Mouse (Mus musculus): Measurements from ENCODE around the gene Atg101. TPM values are rescaled to one million over a fixed set of nuclear protein-coding genes. Genes with fewer than 3 reads are reported as not detected.

The Atg101 gene
- polyA plus RNA-seq, 1 experiment from 2014 or later: 75.0 TPM

DNA sequence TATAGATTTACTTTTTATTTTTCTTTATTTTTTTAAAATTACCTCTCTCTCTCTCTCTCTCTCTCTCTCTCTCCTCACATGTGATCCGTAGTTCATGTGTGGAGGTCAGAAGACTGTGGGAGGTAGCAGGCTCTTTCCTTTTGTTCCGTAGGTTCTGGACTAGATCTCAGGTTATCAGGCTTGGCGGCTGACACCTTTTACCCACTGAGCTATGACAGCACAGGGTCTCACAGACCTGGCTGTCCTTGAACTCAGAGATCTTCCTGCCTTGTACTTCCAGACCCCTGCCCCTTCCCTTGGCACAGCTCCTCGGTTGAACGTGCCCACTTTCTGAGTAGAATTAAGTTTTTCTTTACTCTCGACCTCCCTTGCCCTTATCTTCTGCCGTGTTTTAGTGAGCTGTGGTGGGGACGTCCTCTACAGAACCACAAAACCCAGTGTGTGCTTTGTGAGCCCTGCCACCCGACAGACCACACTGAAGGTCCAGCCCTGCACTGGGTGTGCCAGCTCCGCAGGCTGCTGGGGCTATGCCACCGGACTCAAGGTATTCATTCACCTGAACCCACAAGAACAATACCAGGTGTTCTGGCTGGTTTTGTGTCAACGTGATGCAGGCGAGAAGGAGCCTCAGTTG is 32.3 kb downstream of the Atg101 start:
- Histone ChIP-seq H3K27me3 (ENCODE audit: control insufficient read depth, insufficient read depth, low read depth, low read length) (no peaks in the 10 kb centered on the region), H3K4me2 (ENCODE audit: low read depth, low read length) (peak overlapping the region; percentile 68), H3K9ac (ENCODE audit: low read length) (peak overlapping the region; percentile 46; the same call in 1 of the 2 replicates), H3K27ac (ENCODE audit: low read length) (no peak overlapping the region), H3K4me3 (ENCODE audit: low read length) (peak overlapping the region; percentile 45), H3K9me3 (ENCODE audit: control insufficient read depth, low read length) (no peaks in the 10 kb centered on the region), H3K36me3 (ENCODE audit: control insufficient read depth, insufficient read depth, low read length) (no peaks in the 10 kb centered on the region), H3K4me1 (replicated peaks; ENCODE audit: control insufficient read depth, insufficient read depth, low read length) (peaks cover 9% of the 10 kb centered on the region; the same call in 1 of the 2 replicates)
- WGBS: 52% methylated on average over 13 of the region's 13 CpGs
- ATAC-seq (ENCODE audit: low read depth): peak; percentile 10; the same call in 1 of the 2 replicates

DNA sequence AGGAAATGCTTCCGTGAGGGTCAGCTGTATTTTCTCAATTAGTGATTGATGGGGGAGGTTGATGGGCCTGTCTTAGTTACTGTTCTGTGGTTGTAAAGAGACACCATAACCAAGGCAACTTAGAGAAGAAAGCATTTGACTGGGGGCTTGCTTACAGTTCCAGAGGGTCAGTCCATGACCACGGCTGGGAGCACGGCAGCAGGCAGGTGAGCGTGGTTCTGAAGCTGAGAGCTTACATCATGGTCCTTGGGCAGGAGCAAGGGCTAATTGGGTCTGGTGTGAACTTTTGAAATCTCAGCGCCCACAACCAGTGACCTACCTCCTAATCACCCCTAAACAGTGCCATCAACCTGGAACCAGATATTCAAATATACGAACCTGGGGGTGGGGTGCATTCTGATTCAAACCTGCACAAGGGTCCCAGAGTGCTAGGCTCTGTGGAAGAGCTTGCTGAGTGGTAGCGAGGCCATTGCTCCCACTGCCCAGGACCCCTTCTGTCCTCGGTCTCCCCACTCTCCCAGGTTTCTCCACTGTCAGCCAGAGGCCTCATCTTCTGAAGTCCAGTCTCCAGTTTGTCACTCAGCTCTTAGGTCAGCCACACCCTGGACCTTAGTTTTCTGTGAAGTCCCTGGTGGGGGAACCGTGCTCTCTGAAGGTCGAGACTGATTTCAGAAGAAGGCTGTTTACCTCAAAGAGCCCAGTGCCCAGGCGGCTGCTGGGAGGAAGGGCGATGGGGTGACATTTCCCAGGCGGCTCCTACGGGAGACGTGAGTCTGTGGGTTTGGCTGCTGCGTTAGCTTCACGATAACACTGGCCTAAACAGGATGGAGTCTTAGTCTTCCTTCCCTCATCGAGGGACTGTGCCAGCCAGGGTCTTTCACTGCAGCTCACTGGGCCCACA is 33.1 kb downstream of the Atg101 start:
- H3K9ac ChIP-seq (ENCODE audit: low read length): no peak overlapping the region
- H3K4me1 ChIP-seq (replicated peaks; ENCODE audit: control insufficient read depth, insufficient read depth, low read length): peaks cover 9% of the 10 kb centered on the region; the same call in 1 of the 2 replicates
- H3K4me3 ChIP-seq (ENCODE audit: low read length): no peak overlapping the region
- no peak for ATAC-seq (ENCODE audit: low read depth)
- 58% methylated on average over 18 of the region's 18 CpGs for WGBS
- H3K36me3 ChIP-seq (ENCODE audit: control insufficient read depth, insufficient read depth, low read length): no peaks in the 10 kb centered on the region
- no peak overlapping the region for H3K27ac ChIP-seq (ENCODE audit: low read length)
- H3K9me3 ChIP-seq (ENCODE audit: control insufficient read depth, low read length): no peaks in the 10 kb centered on the region
- H3K4me2 ChIP-seq (ENCODE audit: low read depth, low read length): no peak overlapping the region
- no peaks in the 10 kb centered on the region for H3K27me3 ChIP-seq (ENCODE audit: control insufficient read depth, insufficient read depth, low read depth, low read length)

DNA sequence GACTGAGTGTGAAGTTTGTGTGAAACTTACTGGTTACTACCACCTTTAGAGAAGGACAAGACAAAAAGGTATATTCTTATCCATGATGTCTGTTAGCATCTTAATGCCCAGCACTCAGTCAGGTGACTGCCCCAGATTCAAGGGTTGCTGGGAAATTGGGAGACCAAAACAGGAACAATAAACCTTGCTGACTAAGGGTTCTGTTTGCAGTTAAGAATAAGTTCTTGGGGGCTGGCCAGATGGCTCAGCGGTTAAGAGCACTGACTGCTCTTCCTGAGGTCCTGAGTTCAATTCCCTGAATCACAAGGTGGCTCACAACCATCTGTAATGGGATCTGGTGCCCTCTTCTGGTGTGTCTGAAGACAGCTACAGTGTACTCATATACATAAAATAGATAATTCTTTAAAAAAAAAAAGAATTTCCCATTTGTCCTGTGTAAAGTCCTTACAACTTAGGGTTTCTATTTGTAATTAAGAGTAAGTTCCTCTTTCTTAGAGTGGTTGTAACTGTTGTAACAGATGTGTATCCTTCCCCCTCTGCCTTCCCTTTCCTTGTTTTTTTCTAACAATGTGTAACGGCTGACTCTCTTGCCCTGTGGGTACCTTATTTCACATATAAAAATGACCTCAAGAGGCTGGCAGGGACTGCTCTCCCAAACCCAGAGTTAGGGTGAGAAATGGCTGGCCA is 33.9 kb downstream of the Atg101 start:
- Histone ChIP-seq H3K9me3 (ENCODE audit: control insufficient read depth, low read length) (no peaks in the 10 kb centered on the region), H3K4me3 (ENCODE audit: low read length) (no peak overlapping the region), H3K27me3 (ENCODE audit: control insufficient read depth, insufficient read depth, low read depth, low read length) (no peaks in the 10 kb centered on the region), H3K9ac (ENCODE audit: low read length) (no peak overlapping the region), H3K4me1 (replicated peaks; ENCODE audit: control insufficient read depth, insufficient read depth, low read length) (peaks cover 9% of the 10 kb centered on the region; the same call in 1 of the 2 replicates), H3K27ac (ENCODE audit: low read length) (no peak overlapping the region), H3K36me3 (ENCODE audit: control insufficient read depth, insufficient read depth, low read length) (no peaks in the 10 kb centered on the region), H3K4me2 (ENCODE audit: low read depth, low read length) (no peak overlapping the region)
- WGBS: 75% methylated on average over 2 of the region's 2 CpGs
- ATAC-seq (ENCODE audit: low read depth): no peak

DNA sequence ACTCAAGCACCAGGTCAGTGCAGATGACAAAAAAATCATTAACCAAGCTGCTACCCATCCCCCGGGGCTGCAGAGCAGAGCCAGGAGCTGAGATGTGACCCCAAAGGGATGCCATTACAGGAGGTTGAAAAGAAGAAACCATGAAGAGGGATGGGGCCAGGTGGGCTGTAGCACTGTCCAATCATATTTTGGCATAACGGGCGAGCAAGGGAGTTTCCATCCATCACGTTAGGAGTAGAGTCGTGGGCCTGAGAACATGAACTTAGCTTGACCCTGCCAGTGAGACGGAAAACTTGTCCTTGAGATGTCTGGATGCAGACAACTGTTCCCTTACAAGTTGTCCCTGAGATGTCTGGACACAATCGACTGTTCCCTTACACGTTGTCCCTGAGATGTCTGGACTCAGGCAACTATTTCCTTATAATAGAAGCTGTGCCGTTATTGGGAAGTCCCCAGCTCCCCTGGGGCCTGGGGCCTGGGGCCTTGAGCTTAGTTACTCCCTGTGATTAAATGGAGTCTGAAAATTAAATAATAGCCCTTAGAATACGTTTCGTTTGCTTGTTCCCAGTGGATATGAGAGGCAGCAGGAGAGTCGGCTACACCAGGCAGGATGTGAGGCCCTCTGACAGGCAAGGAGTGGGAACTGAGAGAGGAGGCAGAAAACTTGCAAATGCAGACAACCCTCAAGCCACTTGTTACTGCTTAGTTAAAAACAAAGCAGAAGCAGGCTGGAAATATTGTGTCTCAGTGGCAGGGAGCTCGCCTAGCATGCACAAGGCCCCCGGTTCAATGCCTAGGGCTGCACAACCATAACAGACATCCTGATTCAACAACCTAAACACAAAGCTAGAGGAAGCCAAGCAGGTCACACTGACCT is 35.1 kb downstream of the Atg101 start:
- H3K4me3 ChIP-seq (ENCODE audit: low read length): no peak overlapping the region
- no peaks in the 10 kb centered on the region for H3K9me3 ChIP-seq (ENCODE audit: control insufficient read depth, low read length)
- H3K27me3 ChIP-seq (ENCODE audit: control insufficient read depth, insufficient read depth, low read depth, low read length): no peaks in the 10 kb centered on the region
- 43% methylated on average over 14 of the region's 14 CpGs for WGBS
- no peak overlapping the region for H3K9ac ChIP-seq (ENCODE audit: low read length)
- no peak overlapping the region for H3K27ac ChIP-seq (ENCODE audit: low read length)
- no peaks in the 10 kb centered on the region for H3K36me3 ChIP-seq (ENCODE audit: control insufficient read depth, insufficient read depth, low read length)
- no peak overlapping the region for H3K4me2 ChIP-seq (ENCODE audit: low read depth, low read length)
- peaks cover 9% of the 10 kb centered on the region; the same call in 1 of the 2 replicates for H3K4me1 ChIP-seq (replicated peaks; ENCODE audit: control insufficient read depth, insufficient read depth, low read length)
- ATAC-seq (ENCODE audit: low read depth): no peak

DNA sequence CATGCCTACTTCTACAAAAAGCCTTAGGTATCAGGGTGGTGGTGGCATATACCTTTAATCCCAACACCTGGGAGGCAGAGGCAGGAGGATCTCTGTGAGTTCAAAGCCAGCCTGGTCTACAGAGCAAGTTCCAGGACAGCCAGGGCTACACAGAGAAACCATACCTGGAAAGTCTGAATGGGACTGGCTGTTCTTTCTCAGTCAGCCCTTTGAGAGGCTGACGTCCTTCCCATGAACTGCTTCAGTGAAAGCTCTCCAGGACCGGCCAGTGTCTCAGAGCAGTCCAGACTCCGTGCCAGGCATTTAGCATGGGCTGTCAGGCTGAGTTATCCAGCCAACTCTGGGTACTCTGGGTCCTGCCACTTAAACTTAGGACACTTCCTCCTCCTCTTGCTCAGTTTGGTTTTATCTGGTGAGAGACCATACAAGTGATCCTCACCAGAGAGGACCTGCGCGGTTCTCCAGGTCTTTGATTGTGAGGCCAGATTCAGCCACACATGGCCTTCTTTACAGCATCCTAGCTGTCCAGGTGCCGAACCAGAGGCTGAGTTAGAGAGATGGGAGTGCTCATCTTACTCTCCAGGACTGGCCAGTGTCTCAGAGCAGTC is 36.0 kb downstream of the Atg101 start:
- no peak overlapping the region for H3K4me3 ChIP-seq (ENCODE audit: low read length)
- ATAC-seq (ENCODE audit: low read depth): no peak
- no peak overlapping the region for H3K4me2 ChIP-seq (ENCODE audit: low read depth, low read length)
- no peaks in the 10 kb centered on the region for H3K9me3 ChIP-seq (ENCODE audit: control insufficient read depth, low read length)
- no peaks in the 10 kb centered on the region for H3K27me3 ChIP-seq (ENCODE audit: control insufficient read depth, insufficient read depth, low read depth, low read length)
- H3K36me3 ChIP-seq (ENCODE audit: control insufficient read depth, insufficient read depth, low read length): no peaks in the 10 kb centered on the region
- peak overlapping the region; percentile 10 for H3K27ac ChIP-seq (ENCODE audit: low read length)
- WGBS: 68% methylated on average over 6 of the region's 6 CpGs
- no peak overlapping the region for H3K9ac ChIP-seq (ENCODE audit: low read length)
- H3K4me1 ChIP-seq (replicated peaks; ENCODE audit: control insufficient read depth, insufficient read depth, low read length): peaks cover 9% of the 10 kb centered on the region; the same call in 1 of the 2 replicates

DNA sequence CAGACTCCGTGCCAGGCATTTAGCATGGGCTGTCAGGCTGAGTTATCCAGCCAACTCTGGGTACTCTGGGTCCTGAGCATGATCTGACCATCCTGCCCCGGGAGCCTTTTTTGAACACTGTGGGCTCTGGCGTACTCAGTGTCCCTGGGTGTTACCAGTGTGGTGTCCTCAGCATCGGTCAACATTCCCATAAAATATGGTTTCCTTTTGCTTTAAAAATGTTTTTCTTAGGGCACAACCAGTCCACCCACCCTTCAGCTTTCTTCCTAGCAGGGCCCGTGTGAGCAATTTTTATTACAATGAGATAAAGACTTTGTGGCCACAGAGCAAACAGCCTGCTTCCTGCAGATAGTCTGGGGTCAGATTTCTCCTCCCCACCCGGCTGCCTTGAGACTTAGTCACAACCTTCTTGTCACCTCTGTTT is 36.6 kb downstream of the Atg101 start:
- no peak overlapping the region for H3K4me2 ChIP-seq (ENCODE audit: low read depth, low read length)
- H3K9ac ChIP-seq (ENCODE audit: low read length): no peak overlapping the region
- peaks cover 9% of the 10 kb centered on the region; the same call in 1 of the 2 replicates for H3K4me1 ChIP-seq (replicated peaks; ENCODE audit: control insufficient read depth, insufficient read depth, low read length)
- H3K27me3 ChIP-seq (ENCODE audit: control insufficient read depth, insufficient read depth, low read depth, low read length): no peaks in the 10 kb centered on the region
- no peaks in the 10 kb centered on the region for H3K36me3 ChIP-seq (ENCODE audit: control insufficient read depth, insufficient read depth, low read length)
- H3K27ac ChIP-seq (ENCODE audit: low read length): peak overlapping the region; percentile 10
- peak; percentile 21; the same call in 1 of the 2 replicates for ATAC-seq (ENCODE audit: low read depth)
- H3K9me3 ChIP-seq (ENCODE audit: control insufficient read depth, low read length): no peaks in the 10 kb centered on the region
- WGBS: 37% methylated on average over 6 of the region's 6 CpGs
- H3K4me3 ChIP-seq (ENCODE audit: low read length): no peak overlapping the region

DNA sequence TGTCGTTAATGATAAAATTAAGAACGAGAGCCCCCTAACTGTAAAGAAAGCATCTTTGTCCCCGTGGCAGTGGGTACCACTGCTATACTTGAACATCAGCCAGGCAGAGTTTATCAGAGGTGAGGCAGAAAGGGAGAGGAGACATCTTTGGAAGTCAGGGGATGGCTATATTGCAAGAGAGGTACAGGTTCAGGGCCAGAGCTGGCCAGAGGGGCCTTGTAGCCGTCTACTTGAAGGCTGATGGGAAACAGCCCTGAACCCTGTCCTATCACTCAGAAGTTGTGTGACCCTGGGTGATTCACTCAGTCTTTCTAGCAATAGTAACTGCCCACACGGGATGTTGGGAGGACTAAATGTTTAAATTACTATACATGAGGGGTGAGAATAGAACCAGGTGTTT is 37.1 kb downstream of the Atg101 start:
- H3K9ac ChIP-seq (ENCODE audit: low read length): no peak overlapping the region
- ATAC-seq (ENCODE audit: low read depth): no peak
- 13% methylated on average over 5 of the region's 5 CpGs for WGBS
- no peaks in the 10 kb centered on the region for H3K36me3 ChIP-seq (ENCODE audit: control insufficient read depth, insufficient read depth, low read length)
- H3K9me3 ChIP-seq (ENCODE audit: control insufficient read depth, low read length): no peaks in the 10 kb centered on the region
- no peaks in the 10 kb centered on the region for H3K27me3 ChIP-seq (ENCODE audit: control insufficient read depth, insufficient read depth, low read depth, low read length)
- H3K4me3 ChIP-seq (ENCODE audit: low read length): no peak overlapping the region
- no peak overlapping the region; the same call in 1 of the 2 replicates for H3K27ac ChIP-seq (ENCODE audit: low read length)
- H3K4me2 ChIP-seq (ENCODE audit: low read depth, low read length): no peak overlapping the region
- peaks cover 9% of the 10 kb centered on the region; the same call in 1 of the 2 replicates for H3K4me1 ChIP-seq (replicated peaks; ENCODE audit: control insufficient read depth, insufficient read depth, low read length)

DNA sequence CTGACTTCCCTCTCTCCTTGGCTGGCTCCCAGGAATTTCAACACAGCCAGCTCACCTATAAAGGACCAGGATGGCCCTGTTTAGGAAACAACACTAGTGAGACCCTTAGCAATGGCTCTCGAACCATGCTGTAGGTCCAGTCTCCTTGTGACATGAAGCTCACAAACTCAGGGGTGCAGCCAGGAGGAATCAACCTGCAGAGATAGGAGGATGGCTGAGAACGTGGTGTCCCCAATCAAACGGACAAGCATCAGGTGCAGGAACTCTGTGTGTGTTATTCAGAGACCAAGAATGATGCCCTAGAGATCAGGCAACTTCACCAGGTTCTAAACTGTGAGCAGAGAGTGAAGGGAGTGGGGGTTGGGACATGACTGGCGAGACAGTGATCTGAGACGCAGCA is 38.0 kb downstream of the Atg101 start:
- Histone ChIP-seq H3K4me3 (ENCODE audit: low read length) (no peak overlapping the region), H3K4me2 (ENCODE audit: low read depth, low read length) (no peak overlapping the region), H3K4me1 (replicated peaks; ENCODE audit: control insufficient read depth, insufficient read depth, low read length) (peaks cover 10% of the 10 kb centered on the region), H3K27me3 (ENCODE audit: control insufficient read depth, insufficient read depth, low read depth, low read length) (no peaks in the 10 kb centered on the region), H3K36me3 (ENCODE audit: control insufficient read depth, insufficient read depth, low read length) (no peaks in the 10 kb centered on the region), H3K27ac (ENCODE audit: low read length) (no peak overlapping the region), H3K9me3 (ENCODE audit: control insufficient read depth, low read length) (no peaks in the 10 kb centered on the region), H3K9ac (ENCODE audit: low read length) (no peak overlapping the region)
- ATAC-seq (ENCODE audit: low read depth): no peak
- 80% methylated on average over 5 of the region's 5 CpGs for WGBS
